Mouse (Mus musculus) brain, adult 10 weeks (tissue): ENCODE data around the gene Olfr748. TPM values are rescaled to one million over a fixed set of nuclear protein-coding genes. Genes with fewer than 3 reads are reported as not detected.

ENCODE experiments used
- polyA plus RNA-seq: library from polyadenylated mRNA; stranded (reverse); fragments of 350-450 nt; fragmentation: Illumina TruSeq; extraction: RNeasy Lipid Tissue Mini Kit (QIAGEN cat#74804); gene quantifications from one replicate; pipeline ENCODE4 v1.2.3, GENCODE M21; 2015; ENCODE audit warnings: low read depth, low replicate concordance

Gene Olfr748
- not detected for polyA plus RNA-seq

DNA sequence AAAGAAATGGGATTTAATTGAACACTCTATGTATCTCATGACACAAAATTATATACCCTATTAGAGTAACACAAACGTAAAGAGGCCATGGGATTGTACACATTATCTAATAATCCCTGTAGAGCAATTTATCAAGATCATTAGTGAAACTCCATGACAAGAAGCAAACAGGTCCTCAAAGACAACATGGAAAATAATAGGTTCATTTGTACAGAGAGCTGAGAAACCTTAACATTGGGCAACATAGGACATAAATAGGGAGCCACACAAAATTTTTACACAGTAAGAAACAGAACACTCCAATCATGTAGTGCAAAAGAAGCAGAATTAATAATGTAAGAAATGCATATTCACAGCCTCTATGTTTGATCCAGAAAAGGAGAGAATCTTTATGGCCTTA is at the start of gene Olfr748:
Gene Olfr748, plus strand, starts transcription at position 301 of the 400 bp plus-strand sequence.

DNA sequence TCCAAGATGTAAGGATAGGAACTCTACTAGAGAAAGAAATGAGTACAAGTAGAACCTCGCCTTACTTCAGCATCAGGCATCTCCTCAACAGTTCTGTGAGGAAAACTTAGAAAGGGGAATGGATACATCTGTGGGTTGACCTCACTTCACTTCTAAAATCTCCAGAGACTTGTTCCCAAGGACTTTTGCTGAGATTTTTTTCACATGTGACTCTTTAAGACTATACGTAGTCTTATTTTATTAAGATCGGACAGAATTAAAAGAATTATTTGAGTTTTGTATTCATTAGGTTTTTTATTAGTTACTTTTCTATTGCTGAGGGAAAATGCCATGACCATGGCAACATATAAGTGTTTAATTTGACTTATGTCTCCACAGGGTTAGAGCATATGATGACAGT is 14.1 kb upstream of the Olfr748 start, which contains the start of gene Olfr747:
Gene Olfr747, minus strand, starts transcription at position 101 of the 400 bp plus-strand sequence.

DNA sequence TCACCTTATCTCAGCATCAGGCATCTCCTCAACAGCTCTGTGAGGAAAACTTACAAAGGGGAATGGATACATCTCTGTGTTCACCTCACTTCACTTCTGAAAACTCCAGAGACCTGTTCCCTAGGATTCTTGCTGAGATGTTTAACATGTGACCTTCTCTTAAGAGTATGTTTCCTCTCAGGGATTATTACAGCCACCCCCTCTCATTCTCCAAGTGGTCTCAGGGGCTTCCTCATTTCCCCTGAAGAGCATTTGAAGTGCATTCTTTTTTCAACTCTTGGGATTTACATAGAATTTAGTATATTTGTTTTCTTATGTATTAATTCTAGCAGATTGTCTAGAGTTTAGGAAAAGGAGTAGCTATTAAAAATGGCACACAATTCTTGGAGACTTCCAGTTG is 37.8 kb downstream of the Olfr748 start, which contains the start of gene Olfr749:
Gene Olfr749, minus strand, starts transcription at position 101 of the 400 bp plus-strand sequence.

Other genes starting within 250 kb of the Olfr748 start
- gene Olfr741, start 234.6 kb upstream of the Olfr748 start, polyA plus RNA-seq: not detected
- not detected for gene Olfr742, start 203.8 kb upstream of the Olfr748 start, polyA plus RNA-seq
- gene Olfr743, start 185.5 kb upstream of the Olfr748 start, polyA plus RNA-seq: not detected
- gene Olfr744, start 92.5 kb upstream of the Olfr748 start, polyA plus RNA-seq: not detected
- not detected for gene Olfr745, start 68.0 kb upstream of the Olfr748 start, polyA plus RNA-seq
- not detected for gene Olfr746, start 60.3 kb upstream of the Olfr748 start, polyA plus RNA-seq
- not detected for gene Olfr747, start 14.2 kb upstream of the Olfr748 start, polyA plus RNA-seq
- gene Olfr749, start 37.7 kb downstream of the Olfr748 start, polyA plus RNA-seq: not detected
- gene Ttc5, start 78.1 kb downstream of the Olfr748 start, polyA plus RNA-seq: 57.8 TPM
- not detected for gene Ccnb1ip1, start 100.4 kb downstream of the Olfr748 start, polyA plus RNA-seq
- gene Parp2, start 100.5 kb downstream of the Olfr748 start, polyA plus RNA-seq: 26.5 TPM
- 7.2 TPM for gene Tep1, start 163.2 kb downstream of the Olfr748 start, polyA plus RNA-seq
- 4.0 TPM for gene Klhl33, start 190.1 kb downstream of the Olfr748 start, polyA plus RNA-seq
- 56.7 TPM for gene Osgep, start 217.5 kb downstream of the Olfr748 start, polyA plus RNA-seq
- gene Apex1, start 217.6 kb downstream of the Olfr748 start, polyA plus RNA-seq: 67.7 TPM
- 131 TPM for gene Pip4p1, start 223.5 kb downstream of the Olfr748 start, polyA plus RNA-seq
- gene Pnp, start 223.7 kb downstream of the Olfr748 start, polyA plus RNA-seq: 18.9 TPM
- gene Gm49342, start 237.1 kb downstream of the Olfr748 start, polyA plus RNA-seq: 29.9 TPM
- gene Pnp2, start 248.6 kb downstream of the Olfr748 start, polyA plus RNA-seq: 1.4 TPM